Mouse (Mus musculus) liver, embryonic 16.5 days (tissue): ENCODE results near the gene Ipp. TPM values are rescaled to one million over a fixed set of nuclear protein-coding genes. Genes with fewer than 3 reads are reported as not detected.

ENCODE experiments used
- ATAC-seq: fragments of 200-750 bp; cut with Nextera tagmentation; 2 replicates; pipeline ENCODE4 v1.8.0; 2017; ENCODE audit warnings: low read depth, mild to moderate bottlenecking, moderate number of reproducible peaks, moderate library complexity
- H3K27ac ChIP-seq: fragments of 300-500 bp; sonication (generic); 2 replicates; pipeline ENCODE4 v1.5.1; 2014; ENCODE audit warnings: mild to moderate bottlenecking, low read length
- H3K27me3 ChIP-seq: fragments of 300-500 bp; sonication (generic); 2 replicates; pipeline ENCODE4 v1.6.1; 2014; ENCODE audit warnings: low read depth, low read length, mixed read lengths; ENCODE audit not compliant: control insufficient read depth, insufficient read depth
- H3K36me3 ChIP-seq: fragments of 300-500 bp; sonication (generic); 2 replicates; pipeline ENCODE4 v1.6.1; 2014; ENCODE audit warnings: mild to moderate bottlenecking; ENCODE audit not compliant: control insufficient read depth, insufficient read depth
- H3K4me1 ChIP-seq: fragments of 300-500 bp; sonication (generic); 2 replicates; pipeline ENCODE4 v1.6.1; 2014; ENCODE audit warnings: low read depth, low read length, mixed read lengths; ENCODE audit not compliant: control insufficient read depth
- H3K4me2 ChIP-seq: fragments of 300-500 bp; sonication (generic); 2 replicates; pipeline ENCODE4 v1.6.1; 2014; ENCODE audit warnings: low read depth, low read length, mixed read lengths
- H3K4me3 ChIP-seq: fragments of 300-500 bp; sonication (generic); 2 replicates; pipeline ENCODE4 v1.5.1; 2014; ENCODE audit warnings: low read depth, mild to moderate bottlenecking, low read length
- H3K9ac ChIP-seq: fragments of 300-500 bp; sonication (generic); 2 replicates; pipeline ENCODE4 v1.6.1; 2014; ENCODE audit warnings: low read depth, low read length
- H3K9me3 ChIP-seq: fragments of 300-500 bp; sonication (generic); replicated peaks from 2 replicates; pipeline ENCODE4 v1.6.1; 2016; ENCODE audit warnings: low read length; ENCODE audit not compliant: control insufficient read depth
- WGBS: fragments of 180-500 bp; shearing (Covaris S2); extraction: QIAGEN DNeasy Blood & Tissue Kit; methylation state at CpG from one replicate; pipeline ENCODE4 v1.1.7; 2014; ENCODE audit not compliant: insufficient replicate concordance; 5-methylcytosine and 5-hydroxymethylcytosine counted together
- polyA plus RNA-seq: library from polyadenylated mRNA; unstranded; fragments of >200 nt; fragmentation: Nextera tagmentation; extraction: Ambion mirVana; gene quantifications from 2 replicates; pipeline ENCODE4 v1.2.1, GENCODE M21; 2015

Ipp gene
- polyA plus RNA-seq = 12.3 and 13.3 TPM in 2 replicates

DNA sequence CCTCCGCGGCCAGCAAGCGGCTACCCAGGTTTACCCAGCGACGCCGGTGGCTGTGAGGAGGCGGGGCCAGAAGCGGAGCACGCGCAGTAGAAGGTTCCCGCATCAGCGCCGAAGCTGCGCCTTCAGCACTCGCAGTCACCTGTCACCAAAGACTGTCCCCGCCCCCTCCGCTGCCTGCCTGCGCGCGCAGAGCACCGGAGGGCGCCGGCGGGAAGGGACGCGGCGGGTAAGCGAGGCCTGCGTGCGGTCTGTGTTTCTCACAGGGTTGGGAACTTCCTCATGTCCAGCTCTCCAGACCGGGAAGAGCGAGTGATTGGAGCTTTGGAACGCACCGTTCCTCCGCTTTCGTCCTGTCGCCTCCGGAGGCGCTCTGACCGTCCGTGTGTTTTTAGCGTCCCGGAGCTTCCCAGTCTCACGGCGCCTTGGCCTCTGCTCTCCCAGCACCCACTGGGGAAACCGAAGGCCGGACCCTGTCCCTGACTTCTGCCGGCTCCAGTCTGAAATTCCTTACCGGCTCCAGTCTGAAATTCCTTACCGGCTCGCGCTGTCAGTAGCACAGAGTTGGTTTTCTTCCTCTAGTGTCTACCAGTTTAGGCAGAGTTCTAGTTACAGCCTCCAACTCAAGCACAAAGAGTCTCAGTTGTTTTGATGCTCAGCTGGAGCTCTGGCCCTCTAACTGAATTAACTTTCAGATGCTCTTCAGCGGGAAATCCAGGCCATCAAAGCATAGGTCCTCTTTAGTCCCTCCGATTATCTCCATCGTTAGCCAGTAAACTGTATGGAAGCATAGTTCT lies at the start of gene Ipp:
Gene Ipp, plus strand, starts transcription at position 125 of the 794 bp plus-strand sequence.
- H3K4me3 ChIP-seq = peak within 1 kb of the TSS; percentile 73

DNA sequence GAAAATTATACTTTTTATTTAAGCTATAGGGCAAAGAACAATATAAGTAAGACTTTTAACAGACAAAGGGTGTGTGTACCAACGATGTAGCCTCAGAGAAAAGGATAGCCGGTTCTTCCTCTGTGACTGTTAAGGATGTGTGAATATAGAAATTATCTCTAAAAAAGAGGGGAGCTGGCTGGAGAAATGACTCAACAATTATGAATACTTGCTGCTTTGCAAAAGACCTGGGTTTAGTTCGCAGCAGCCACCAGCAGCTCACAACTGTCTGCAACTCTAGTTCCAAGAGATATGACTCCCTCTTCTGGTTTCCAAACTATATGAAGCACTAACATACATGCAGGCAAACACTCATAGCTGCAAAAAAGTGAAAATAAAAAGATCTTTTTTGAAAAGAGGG lies 45.4 kb upstream of the Ipp start:
- Histone ChIP-seq H3K4me2 (no peak overlapping the region), H3K9me3 (no peaks in the 10 kb centered on the region), H3K27ac (no peak overlapping the region), H3K4me3 (no peak overlapping the region), H3K36me3 (no peaks in the 10 kb centered on the region), H3K4me1 (peaks cover 24% of the 10 kb centered on the region), H3K9ac (no peak overlapping the region), H3K27me3 (no peaks in the 10 kb centered on the region)
- no peak for ATAC-seq
- 77% methylated on average over 3 of the region's 3 CpGs for WGBS

More for the DNA sequence above, at the start of gene Ipp:
- no peaks in the 10 kb centered on the region for H3K9me3 ChIP-seq
- peaks cover 3% of the 10 kb centered on the region; the same call in 1 of the 2 replicates for H3K36me3 ChIP-seq
- H3K9ac ChIP-seq = peak within 1 kb of the TSS; percentile 79
- peaks cover 13% of the 10 kb centered on the region for H3K4me1 ChIP-seq
- H3K27me3 ChIP-seq = no peaks in the 10 kb centered on the region
- H3K27ac ChIP-seq = peak within 1 kb of the TSS; percentile 80
- H3K4me2 ChIP-seq = peak within 1 kb of the TSS; percentile 93
- WGBS = 1% methylated on average over 54 of the region's 55 CpGs
- peak; percentile 98 for ATAC-seq

DNA sequence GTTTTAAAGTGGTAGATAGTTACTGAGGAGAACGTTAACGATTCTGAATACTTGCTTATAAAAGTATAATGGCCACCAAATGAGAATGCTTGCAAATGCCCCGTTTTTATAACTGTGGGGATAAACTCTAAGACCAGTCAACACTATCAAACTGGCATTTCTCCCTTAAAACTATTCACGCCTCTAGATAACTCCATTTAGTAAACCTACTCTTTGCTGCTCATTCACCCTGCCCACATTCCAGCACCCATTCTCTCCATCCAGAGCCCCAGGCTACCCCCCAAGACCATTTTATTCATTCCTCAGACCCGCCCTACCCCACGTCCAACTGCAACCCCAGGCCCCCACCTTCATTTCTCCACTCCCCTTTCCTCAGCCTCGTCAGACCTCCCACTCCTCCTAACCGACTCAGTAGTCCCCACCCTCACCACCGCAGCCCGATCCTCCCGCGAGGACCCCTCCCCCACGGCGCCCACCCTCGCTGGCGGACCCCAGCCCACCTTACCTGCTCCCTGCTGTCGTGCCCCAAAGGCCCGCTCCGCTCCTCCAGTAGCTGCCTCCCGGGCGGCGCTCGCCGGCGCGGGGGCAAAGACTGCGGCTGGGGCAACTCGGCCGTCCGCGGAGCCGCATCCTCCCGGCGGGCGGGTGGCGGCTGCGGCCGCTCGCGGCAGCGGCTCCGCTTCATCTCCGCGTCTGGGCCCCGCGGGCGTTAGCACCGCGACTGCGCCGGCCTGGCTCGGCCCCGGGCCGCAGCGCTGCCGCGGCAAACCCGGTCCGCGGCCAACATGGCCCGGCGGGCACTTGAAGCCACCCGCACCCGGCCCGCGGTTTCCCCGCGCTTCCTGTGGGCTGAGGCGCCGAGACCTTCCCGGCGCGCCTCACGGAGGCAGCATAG lies 43.9 kb upstream of the Ipp start:
- Histone ChIP-seq H3K4me2 (peak overlapping the region; percentile 72), H3K27ac (peak overlapping the region; percentile 81), H3K4me1 (peaks cover 24% of the 10 kb centered on the region), H3K4me3 (peak overlapping the region; percentile 98), H3K36me3 (no peaks in the 10 kb centered on the region), H3K27me3 (no peaks in the 10 kb centered on the region), H3K9ac (peak overlapping the region; percentile 94), H3K9me3 (no peaks in the 10 kb centered on the region)
- under 1% methylated on average over 65 of the region's 74 CpGs for WGBS
- peak; percentile 52 for ATAC-seq

DNA sequence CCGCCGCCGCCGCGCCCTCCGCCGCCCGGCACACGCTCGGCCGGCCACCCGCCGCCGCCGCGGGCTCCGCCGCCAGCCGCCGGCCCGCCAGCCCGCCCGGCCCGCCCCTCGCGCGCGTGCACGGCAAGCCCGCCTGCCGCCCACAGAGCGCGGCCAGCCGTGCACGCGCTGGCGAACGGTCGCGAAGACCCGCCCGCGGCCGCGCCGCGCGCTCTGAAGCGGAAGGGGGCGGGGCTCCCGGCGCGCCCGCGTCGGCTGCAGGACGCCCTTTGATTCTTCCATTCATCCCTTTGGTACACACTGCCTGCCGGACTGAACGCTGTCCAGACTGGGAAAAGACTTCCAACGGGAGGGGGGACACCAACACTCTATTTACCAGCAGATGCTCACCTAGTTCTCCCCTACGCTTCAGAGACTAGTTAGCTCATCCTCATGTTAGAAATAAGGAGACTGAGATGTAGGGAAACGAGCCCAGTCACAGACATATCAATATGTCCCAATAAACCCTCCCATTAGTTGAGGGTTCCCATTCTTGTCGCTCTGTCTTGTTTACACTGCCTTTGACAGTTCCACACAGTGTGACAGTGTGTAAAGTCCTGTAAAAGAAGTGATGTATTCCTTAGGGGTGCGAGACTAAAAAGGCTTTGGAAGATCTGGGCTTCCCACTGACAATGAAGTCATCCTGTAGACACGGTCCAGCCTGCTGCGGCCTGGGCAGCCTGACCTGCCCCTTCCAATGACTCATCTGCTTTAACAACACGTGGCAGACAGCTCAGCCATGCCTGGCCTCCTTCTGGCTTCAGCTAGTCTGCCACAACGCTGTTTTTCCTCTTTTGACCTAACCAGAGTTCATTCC lies 43.0 kb upstream of the Ipp start, which contains the start of gene Mast2:
Gene Mast2, minus strand, starts transcription at position 58 of the 856 bp plus-strand sequence.
- Histone ChIP-seq H3K36me3 (no peaks in the 10 kb centered on the region), H3K9ac (peak within 1 kb of the TSS; percentile 94), H3K4me1 (peaks cover 24% of the 10 kb centered on the region), H3K27me3 (no peaks in the 10 kb centered on the region), H3K9me3 (no peaks in the 10 kb centered on the region), H3K4me2 (peak within 1 kb of the TSS; percentile 72), H3K4me3 (peak within 1 kb of the TSS; percentile 98), H3K27ac (peak within 1 kb of the TSS; percentile 81)
- whole genome bisulfite sequencing = 3% methylated on average over 48 of the region's 68 CpGs
- peak; percentile 95 for ATAC-seq

DNA sequence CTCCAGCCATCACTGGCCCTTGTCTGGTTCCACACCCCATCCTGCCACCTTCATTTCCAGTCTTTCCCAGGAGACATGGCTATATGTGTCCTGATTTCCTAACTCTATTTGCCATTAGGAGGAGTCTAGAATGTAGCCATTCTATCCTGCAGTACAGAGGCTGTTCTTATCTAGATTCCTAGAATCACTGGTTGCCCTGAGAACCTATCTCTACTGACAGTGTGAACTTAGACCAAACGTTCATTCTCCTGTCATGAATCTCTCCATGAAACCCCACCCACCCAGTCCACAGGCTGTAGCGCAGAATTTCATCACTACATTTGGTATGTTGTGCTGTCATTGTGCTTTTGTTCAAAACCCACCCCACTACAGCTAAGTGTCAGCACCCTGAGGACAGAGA lies 26.0 kb upstream of the Ipp start:
- H3K4me2 ChIP-seq = no peak overlapping the region
- no peak overlapping the region for H3K4me3 ChIP-seq
- no peak overlapping the region for H3K9ac ChIP-seq
- H3K27me3 ChIP-seq = no peaks in the 10 kb centered on the region
- no peak overlapping the region for H3K27ac ChIP-seq
- ATAC-seq = peak; percentile 70
- peaks cover 8% of the 10 kb centered on the region; the same call in 1 of the 2 replicates for H3K4me1 ChIP-seq
- 24% methylated on average over 2 of the region's 2 CpGs for WGBS
- H3K9me3 ChIP-seq = no peaks in the 10 kb centered on the region
- no peaks in the 10 kb centered on the region for H3K36me3 ChIP-seq

DNA sequence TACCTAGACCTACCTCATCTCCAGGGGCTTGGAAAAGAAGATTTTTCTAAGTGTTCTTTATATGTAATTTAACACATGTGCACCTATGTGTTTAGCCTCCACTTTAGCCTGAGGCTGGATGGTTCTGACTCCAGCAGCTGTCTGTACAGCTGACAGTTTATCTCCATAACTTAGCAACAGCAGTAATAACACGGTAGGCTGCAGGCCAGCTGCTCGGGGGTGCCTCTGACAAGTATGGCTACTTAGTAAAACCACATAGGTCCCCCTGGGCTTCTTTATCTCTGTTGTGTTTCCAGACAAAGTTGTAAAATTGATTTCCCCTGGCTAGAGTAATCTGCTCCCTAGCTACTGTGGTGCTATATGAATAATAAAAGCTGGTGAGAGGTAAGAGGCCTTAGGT lies 23.9 kb upstream of the Ipp start:
- H3K36me3 ChIP-seq = no peaks in the 10 kb centered on the region
- peaks cover 8% of the 10 kb centered on the region; the same call in 1 of the 2 replicates for H3K4me1 ChIP-seq
- H3K4me2 ChIP-seq = no peak overlapping the region
- H3K27me3 ChIP-seq = no peaks in the 10 kb centered on the region
- H3K9me3 ChIP-seq = no peaks in the 10 kb centered on the region
- no peak overlapping the region for H3K4me3 ChIP-seq
- no peak overlapping the region for H3K27ac ChIP-seq
- no peak overlapping the region for H3K9ac ChIP-seq
- ATAC-seq = no peak
- WGBS = 20% methylated on average over 2 of the region's 2 CpGs

DNA sequence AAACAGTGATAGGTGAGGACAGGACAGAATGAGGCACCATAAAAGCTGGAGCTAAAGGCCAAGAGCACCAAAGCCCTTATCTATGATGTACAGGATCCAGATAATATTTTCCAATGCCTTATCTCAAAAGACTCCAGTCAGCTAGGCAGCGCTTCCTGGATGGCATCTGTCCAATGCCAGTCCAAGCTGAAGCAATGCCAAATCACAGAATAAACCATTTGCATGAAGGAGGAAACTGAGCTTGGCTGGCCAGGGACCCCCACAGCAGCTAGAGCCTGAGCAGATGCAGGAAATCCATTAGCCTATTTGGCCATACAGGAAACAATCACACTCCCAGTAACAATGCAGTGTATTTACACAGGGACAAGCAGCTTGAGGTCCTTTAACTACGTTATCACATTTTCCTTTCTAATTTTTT lies 16.2 kb upstream of the Ipp start:
- 13% methylated on average over 2 of the region's 2 CpGs for WGBS
- no peak for ATAC-seq

DNA sequence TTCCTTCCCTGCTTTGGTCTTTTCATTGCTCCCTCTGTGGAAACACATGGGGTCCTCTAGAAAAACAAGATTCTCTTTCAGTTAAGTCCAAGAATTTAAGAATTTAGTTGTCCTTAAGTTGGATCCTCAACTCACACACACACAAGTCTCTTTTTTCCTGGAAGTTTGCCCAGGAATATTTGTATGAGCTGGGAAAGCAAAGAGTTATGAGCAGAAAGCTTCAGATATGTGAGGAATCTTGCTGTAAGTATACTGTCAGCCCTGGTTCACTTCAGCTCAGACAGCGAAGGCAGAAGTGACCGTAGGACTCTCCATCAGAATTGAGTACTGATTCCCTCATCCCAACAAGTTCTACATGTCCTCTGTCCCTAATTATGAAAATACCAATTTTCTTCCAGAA lies 15.5 kb upstream of the Ipp start:
- H3K36me3 ChIP-seq = no peaks in the 10 kb centered on the region
- no peak overlapping the region for H3K4me3 ChIP-seq
- H3K27me3 ChIP-seq = no peaks in the 10 kb centered on the region
- H3K4me1 ChIP-seq = no peaks in the 10 kb centered on the region; the same call in none of the 2 replicates
- 76% methylated on average over 2 of the region's 2 CpGs for WGBS
- no peak overlapping the region for H3K4me2 ChIP-seq
- no peak overlapping the region for H3K9ac ChIP-seq
- no peak for ATAC-seq
- no peak overlapping the region for H3K27ac ChIP-seq
- no peaks in the 10 kb centered on the region for H3K9me3 ChIP-seq

More for the DNA sequence above, 16.2 kb upstream of the Ipp start:
- no peaks in the 10 kb centered on the region; the same call in none of the 2 replicates for H3K4me1 ChIP-seq
- no peak overlapping the region for H3K9ac ChIP-seq
- H3K4me3 ChIP-seq = no peak overlapping the region
- no peaks in the 10 kb centered on the region for H3K27me3 ChIP-seq
- H3K36me3 ChIP-seq = no peaks in the 10 kb centered on the region
- H3K4me2 ChIP-seq = no peak overlapping the region
- H3K9me3 ChIP-seq = no peaks in the 10 kb centered on the region
- H3K27ac ChIP-seq = no peak overlapping the region
